Mouse (Mus musculus) right cerebral cortex, adult 18-20 months (tissue): ENCODE results near the gene Omp.

Experiments used
- DNase-seq: peaks from one replicate; pipeline ENCODE4 v3.0.0; 2022; ENCODE audit warnings: mixed read lengths

The Omp gene

DNA sequence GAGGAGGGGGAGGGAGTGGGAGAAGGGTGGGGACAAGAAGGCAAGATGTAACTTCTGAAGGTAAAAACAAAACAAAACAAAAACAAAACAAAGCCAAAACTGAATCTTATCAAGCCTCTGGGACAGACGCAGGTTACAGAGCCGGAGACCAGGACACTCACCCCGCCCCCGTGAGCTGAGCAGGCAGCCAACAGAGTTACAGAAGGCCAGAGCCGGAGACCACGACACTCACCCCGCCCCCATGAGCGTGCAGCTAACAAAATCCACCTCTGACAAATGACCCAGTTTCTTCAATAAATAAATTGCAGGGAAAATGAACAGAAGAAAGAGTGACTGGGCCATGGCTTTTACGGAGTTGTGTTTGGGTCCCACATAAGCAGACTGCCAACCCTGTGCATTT is 6.1 kb downstream of the Omp start:
- DNase-seq = no peak

DNA sequence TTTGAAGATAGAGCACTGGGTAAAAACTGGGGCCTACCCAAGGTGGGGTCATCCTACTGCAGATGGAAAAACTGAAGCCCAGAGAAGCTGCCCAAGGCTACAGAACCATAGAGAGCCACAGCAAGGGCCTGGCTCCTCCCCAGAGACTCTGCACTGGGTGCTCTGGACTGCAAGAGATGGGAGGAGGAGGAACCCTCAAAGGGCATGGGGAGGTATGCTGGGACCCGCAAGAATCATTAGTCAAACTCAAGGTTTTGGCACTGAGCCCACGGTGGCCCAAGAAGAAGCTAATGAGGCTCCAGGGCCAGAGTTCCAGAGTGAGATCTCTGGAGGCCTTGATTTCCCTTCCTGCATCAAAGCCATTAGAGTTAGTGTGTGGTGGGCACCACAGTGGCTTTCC is 7.3 kb downstream of the Omp start:
- DNase-seq = no peak

DNA sequence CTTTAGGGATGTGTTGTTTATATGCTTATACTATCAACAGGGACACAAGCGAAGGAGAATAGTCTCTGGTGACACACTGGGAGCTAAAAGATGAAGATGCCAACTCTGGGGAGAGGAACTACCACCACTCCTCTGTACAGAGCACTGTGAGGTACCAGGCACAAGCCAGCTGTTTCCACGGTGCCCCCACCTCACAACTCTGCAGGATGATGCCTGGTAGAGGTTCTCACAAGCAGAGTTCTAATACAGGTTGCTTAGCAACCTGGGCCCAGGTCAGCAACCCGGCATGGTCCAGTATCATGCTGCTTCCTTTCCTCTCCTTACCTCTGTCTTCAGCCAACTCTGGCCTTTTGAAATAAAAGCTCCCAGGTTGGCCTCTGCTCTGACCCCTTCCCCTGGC is 7.7 kb downstream of the Omp start:
- DNase-seq = no peak

DNA sequence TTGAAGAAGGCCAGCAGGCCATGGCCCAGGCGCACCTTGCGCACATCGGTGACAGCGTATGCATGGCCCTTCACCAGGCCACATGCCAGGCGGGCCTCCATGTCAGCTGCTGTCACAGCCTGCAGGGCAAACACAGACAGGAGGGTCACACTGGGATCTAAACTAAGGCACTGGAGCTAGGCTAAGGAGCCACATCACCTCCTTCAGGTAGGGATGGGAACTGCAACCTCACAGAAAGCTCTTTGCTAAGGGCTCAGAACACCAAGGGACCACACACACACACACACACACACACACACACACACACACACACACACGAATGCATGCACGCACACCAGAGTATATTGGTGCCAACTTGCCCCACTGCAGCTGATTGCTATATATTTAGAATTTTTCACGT is 13.6 kb downstream of the Omp start:
- DNase-seq = no peak

DNA sequence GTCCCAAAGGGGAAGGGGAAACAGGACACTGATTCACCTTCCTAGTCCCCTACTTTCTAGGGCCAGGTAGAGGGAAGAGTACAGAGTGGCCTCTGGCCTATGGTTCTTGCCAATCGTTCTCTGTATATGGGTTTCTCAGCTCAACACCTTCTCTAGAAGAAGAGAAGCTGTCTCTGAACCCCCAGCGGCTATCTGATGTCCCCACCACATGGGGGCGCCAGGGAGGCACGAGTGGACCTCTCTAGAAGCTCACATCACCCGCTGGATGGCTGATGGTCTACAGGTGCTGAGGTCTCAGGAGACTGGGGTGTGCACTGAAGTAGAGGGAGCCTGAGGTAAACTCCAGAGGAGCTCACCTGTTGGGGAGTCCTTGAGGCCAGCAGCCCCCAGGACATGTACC is 19.8 kb downstream of the Omp start:
- DNase-seq = no peak

DNA sequence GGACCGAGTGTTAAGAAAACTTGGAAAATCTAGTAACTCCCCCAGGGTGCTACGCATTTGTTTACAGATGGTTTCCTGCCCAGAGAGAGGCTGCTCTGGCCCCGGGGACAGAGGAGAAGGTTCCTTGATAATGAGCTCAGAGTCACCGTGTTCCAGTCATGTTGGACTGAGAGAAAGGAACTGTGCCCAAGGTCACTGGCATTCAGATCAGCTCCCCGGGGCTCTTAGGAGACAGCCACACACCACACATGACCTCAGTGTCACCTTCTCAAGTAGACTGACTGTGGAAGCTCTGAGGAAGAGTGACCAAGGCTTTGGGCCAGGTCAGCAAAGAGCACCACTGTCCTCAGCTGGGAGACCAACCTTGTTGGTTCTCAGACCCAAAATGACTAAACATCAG is 20.6 kb downstream of the Omp start:
- DNase-seq = no peak

DNA sequence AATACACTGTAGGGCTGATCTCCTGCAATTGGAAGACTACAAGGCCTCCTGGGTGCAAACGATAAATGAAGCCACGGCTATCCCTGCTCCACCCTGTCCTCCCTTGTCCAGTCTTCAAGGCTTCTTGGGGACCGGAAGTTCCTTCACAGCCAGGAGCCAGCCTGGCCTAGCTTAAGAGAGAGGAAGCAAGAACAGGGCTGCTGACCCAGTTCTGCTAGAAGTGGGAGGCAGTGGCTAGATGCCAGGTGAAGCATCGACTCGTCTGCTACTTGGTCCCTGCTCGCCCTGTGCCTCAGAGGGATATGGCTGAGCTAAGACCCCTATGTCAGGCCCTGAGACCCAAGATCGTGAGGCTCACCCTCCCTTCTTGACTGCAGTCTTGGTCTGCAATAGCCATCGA is 23.6 kb downstream of the Omp start:
- no peak for DNase-seq

DNA sequence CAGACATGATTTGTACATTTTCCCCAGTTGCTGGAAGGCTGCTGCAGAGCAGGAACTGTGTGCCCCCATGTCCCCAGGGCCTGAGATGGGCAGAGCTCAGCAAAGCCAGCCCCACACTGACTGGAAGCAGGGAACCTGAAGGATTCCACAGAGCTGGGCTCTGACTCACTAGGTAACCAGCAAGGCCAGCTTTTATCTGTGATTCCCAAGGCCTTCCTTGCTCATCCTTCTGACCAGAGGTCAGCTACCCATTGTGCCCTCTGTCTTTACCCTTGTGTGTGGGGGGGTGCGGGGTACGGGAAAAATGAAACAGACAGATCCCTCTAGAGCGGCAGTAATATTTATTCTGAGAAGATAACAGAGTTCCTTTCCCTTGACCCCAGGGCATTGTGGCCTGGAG is 24.1 kb downstream of the Omp start:
- no peak for DNase-seq

DNA sequence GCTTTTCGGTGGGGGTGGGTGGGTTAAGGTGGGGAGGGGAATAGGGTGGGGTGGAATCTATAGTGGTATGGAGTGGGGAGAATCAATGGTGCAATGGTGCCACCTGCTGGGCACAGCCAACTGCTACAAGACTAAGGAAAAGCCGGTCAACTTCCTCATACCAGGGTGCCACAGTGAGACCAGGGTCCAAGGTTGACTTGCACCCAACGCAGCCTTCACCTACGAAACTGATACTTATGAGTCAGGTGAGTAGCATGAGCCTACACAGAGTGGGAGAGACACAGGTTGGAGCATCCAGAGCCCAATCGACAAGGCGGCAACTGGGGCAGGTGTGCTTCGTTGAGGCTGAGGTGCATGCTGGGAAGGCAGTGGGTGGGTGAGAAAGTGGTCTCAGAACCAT is 25.0 kb downstream of the Omp start:
- DNase-seq = peak; percentile 70

DNA sequence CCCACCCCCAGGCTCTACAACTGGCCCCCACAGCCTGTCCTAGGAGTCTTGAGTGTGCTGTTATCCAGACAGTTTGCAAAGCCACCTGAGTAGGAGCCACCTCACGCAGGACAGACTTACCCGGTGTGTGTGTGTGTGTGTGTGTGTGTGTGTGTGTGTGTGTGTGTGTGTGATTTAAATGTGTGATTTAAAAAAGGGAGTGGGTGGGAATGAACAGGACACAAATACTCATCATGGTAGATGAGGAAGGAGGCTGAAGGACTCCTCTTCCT is 25.4 kb downstream of the Omp start:
- no peak for DNase-seq

DNA sequence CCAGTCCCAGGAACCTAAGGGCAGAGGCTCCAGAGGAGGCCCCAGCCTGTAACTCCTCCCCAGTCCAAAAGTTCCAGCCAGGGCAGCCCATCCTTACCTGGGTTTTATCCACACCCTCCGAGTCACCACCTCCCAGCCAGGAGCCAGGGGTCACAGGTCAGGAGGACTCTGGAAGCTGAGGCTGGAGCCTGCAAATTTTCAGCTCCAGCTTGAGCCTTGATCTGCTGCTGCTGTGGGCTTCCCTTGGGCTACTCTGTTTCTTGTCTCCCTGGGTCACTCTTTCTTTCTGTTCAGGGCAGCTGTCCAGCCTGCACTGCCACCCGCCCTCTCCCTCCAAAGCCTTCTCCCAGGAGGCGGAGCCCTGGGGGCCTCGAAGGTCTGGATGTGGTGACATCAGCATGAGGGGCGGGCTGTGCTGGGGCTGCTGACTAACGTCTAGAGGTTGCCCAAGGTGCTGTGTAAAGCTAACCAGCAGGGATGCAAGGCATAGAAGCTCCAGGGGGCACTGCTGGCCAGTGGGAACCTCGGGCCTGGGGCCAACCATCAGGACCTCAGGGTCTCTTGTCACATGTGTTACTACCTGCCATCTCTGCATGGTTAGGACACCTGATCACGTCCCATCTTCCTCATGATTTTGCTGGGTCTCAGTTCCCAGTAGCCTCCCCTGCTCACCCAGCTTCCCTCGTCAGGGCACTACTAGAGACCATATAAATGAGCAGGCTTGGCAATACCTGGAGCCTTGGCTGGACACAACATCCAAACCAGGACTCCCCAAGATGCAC is 25.9 kb downstream of the Omp start, which contains the start of gene Myo7a:
Gene Myo7a, minus strand, starts transcription at position 346 of the 782 bp plus-strand sequence.
- no peak for DNase-seq

DNA sequence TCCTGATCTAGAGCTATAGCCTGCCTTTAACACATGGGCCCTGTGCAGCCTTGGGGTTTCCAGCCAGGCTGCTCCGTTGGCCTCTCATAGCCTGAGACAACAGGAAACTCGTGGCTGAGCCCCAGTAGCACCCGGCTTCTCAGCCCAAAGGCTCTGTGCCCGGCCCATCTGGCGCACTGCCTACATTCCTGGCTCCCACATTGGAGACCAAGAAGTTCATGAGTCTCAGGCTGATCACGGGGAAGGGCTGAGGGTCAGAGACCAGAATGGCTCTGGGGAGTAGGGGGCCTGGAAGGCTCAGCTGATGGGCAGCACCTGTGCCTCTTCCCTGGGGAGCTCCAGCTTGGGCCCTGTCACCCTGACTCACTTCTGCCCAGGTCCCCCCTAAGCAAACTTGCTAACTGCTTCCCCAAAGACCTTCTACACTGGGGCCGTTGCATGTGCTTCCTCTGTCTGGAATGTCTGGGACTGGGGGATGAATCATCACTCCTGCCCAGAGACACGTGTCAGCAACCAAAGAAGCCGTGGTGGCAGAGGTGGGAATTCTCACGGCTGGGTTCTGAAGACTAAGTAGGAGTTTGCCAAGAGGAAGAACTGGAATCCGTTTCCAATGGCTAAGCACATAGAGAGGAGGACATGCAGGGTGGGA is 28.2 kb downstream of the Omp start:
- no peak for DNase-seq

DNA sequence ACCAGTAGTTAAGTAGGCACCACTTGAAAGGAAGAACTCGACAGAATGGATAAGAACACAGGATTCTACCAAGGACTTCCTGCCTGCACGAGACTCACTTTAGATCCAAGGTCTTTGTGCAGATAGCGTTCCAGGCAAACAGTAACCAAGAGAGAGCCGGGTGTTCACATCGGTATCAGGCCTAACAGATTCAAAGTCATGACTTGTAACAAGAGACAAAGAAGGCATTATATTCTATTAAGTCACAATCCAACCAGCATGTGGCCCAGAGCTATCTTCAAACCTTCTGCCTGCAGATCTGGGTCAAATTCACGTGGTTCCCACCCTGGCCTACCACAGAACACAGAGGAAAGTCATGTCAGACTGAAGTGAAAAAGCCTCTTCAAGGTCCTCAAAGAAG is 30.6 kb downstream of the Omp start:
- no peak for DNase-seq

DNA sequence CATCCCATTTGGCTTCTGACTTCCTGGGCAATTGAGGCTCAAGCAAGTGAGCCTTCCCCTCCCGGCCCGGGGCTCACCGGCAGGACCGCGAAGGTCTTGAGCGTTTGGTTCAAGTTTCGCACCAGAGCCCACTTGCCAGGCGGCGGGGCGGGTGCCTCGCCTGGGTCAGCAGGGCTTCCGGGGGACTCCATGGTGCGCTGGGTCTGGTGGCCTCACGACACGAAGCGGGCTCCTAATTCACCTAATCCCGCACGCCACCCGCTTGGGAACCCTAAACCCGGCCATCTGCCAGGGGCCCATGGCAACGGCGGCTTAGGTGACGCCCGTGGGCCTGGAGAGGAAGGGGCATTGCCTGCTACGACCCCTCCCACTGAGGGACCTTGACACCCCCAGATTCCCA is 34.1 kb downstream of the Omp start:
- no peak for DNase-seq

DNA sequence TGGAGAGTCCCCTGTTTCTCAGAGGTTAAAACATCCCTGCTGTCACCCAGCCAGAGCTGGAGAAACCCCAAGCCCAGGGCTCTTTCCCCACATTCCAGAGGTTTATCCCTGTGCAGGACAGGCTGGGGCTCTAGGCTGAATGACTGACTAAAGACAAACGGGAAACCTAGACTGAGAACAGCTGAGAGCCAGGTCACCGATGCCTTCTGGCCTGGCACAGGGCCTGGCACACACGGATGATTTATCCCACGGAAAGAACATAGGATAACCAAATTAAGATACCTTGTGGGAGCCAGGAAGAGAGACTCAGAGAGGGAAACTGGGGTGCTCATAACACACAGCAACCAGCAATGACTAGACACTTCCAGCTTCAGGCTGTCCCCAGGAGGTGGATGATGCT is 35.5 kb downstream of the Omp start:
- no peak for DNase-seq

DNA sequence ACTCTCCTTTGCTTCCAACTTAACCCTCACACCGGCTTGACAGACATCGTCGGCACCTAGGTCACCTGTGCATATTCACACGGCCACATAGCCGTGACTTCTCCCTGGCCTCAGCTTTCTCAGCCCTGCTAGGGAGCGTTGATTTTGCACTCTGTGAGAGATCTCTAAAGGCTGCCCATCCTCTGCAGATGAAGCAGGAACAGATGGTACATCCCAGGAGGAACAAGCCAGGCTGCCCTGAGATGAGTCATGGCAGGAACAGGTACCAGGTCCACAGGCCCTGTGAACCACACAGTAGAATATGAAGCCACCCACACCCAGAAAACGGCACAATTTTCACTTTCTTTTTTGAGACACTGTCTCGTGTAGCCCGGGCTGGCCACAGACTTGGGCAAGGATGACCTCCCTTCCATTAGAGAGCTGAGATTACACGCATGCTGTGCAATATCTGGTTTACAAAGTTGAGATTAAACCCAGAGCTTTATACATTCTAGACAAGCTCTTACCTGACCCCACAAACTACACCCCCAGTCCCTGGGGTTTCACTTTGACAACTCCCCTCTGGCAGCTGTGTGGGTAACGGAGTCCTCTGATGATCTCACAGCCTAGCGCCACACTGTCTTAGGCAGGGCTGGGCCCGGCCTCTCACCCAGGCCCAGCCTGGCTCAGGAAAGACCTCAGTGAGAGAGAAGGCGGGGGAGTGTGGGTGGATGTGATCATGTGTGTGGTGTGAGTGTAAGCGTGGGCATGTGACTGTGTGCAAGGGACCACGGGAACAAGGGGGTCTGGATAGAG is 36.5 kb downstream of the Omp start:
- peak; percentile 55 for DNase-seq

DNA sequence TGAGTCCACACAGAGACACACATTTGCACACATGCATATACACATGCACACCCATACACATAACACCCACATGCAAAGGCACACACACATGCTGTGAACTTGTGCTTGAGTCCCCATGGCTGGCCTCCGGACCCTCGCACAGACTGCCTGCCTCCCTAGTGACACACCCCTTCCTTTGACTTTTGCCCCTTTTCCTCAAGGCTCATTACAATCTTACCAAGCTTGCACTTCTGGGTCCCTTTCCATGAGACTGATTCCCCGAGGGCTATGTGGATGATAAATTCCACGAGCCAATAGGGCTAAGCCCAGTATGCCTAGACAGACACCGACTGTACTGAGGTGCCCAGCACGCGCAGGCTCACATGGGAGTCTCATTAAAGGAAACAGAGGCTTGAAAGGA is 39.0 kb downstream of the Omp start:
- DNase-seq = no peak

DNA sequence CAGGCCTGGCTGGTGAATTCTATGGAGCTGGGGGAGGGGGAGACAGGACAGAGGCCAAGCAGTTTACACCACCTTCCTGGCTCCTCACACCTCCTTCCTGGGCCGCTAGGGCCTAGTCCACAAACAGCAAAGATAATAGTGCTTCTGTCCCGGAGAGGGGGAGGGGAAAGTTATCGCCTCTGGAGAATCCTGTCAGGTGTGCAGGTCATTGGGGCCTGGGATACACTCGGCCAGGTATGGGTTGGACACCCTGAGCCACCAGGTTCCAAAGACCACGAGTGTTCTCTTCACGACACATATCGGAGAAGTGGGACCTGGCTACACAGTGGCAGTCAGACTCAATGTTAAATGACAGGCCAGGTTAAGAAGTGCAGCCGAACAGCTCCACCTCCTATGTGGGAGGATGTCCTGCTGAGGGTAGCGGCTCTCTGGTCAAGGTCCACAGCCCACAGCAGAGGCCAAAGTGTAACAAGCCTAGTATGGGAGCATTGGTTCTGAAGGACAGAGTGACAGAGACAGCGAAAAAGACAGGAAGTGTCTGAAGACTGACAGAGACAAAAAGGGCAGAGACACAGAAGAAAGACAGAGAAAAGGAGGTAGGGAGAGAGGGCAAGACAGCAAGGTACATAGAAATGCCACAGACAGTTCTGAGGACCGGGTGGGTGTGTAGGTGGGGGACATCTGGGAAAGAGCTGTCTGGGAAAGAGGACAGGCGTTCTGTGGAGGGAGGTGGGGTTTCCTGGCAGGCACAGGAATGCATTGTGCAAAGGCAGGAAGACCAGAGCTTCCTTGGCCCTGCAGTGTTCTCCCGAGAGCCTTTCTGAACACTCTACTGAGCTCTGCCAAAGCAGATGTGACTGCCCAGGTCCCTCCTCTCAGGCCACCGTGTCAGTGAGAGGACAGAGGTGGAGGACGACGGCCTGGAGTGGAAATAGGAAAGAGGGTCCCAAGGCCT is 40.5 kb downstream of the Omp start:
- DNase-seq = no peak

DNA sequence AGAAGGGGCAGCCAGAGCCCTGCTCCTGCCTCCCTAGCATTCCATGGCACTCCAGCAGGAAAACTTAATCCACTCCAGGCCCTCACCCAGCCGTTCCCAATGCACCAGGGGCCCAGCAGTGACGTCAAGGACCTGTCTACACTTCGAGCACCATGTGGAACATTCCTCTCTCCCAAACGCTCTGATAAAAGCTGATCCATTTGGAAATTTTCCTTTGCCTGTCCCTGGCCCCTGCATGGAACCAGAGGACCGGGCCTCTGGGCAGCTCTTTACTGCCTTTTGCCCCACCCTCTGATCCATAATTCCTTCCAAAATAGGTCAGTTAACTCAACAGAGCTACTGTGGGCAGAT is 41.4 kb downstream of the Omp start:
- no peak for DNase-seq

DNA sequence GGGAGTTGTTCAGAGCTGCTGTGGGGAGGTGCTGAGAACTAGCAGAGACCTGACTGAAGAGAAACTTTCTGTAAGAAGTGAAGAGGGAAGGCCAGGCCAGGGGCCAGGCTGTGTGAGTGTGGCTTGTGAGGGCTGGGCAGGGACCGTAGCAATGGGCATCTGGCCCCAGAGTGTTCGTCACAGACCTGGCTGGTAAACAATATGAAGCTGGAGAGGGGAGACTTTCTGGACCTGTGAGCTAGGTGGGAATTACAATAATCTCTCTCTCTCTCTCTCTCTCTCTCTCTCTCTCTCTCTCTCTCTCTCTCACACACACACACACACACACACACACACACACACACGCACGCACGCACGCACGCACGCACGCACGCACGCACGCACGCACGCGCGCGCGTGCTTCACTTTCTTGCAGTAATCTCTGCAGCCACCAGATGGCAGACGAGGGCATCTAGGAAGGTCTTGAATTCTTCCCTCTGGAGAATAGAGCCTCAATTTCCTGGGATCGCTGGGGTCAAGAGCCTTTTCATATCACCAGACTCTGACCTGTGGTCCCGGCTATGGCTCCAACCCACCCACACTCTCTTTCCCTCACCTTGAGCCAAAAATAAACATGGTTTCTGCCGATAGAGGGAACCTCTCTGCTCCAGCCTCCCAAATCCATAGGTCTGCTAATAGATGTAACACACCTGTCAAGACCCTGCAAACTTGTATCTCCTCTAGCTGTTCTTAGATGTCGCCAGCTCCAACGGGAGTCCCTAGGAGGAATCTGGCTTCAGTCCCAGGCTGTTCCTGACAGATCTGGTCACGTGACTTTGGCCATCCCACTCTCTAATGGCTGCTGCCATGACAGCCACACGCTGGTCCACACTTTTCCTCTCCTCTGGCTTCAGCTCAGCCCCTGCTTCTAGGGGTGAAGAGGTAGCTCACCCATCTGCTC is 42.0 kb downstream of the Omp start:
- DNase-seq = peak; percentile 75

DNA sequence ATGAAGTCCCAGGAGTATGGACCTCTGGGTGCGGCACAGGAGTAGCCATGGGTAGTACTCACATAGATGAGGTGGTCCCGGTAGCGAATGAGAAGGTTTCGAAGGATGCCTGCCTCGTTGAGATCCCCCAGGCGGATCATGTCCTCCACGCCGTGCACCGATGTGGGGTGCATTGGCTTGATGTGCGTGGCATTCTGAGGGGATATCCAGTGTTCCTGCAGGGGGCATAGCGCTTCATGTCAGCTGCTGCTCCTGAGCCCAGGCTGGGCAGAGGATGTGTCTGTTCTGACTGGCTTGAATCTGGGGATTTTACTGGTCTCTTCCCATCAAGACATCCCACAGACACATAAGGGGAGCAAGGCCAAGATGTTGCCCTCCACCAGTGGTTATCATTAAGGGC is 42.8 kb downstream of the Omp start:
- DNase-seq = no peak

DNA sequence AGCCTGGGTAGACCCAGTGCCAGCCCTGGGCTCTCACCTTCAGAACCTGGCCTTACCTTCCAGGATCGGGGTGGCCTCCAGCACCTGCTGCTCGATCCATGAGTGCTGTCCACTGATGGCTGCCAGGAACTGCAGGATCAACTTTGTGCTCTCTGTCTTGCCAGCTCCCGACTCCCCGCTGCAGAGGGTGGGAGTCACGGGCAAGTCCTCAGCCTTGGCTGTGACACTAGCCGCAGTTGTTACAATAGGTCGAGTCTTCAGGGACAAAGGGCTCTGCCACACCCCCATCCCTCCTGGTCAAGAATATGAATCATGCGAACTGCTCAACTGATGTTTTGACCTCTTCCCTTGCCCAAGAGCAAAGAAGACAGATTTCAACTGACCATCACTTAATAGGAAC is 47.7 kb downstream of the Omp start:
- no peak for DNase-seq
